44 mouse cellular contexts compared by ENCODE assay signal in genomic region chr16:56833312-56833711, GRCm38 (mm10). TPM values are rescaled to one million over a fixed set of nuclear protein-coding genes. Genes with fewer than 3 reads are reported as not detected.
"Had no signal": no experiment of that assay in that cellular context is flagged by ENCODE, and none has a peak within 500 bp of the region (broad histone marks: within the 10 kb centered on the region; RNA-seq: fewer than 3 reads in every experiment).

No protein-coding gene starts in this region.

- H3K9me3 ChIP-seq: limb, embryonic 10.5 days; limb, embryonic 12.5 days; limb, embryonic 13.5 days; limb, embryonic 15.5 days; liver, embryonic 13.5 days; liver, embryonic 15.5 days; lung, embryonic 15.5 days; megakaryocyte, embryonic 14.5 days; midbrain, embryonic 10.5 days; midbrain, embryonic 12.5 days; midbrain, embryonic 13.5 days; midbrain, embryonic 15.5 days; neural tube, embryonic 12.5 days had no signal

- DNase-seq: left cerebral cortex, postnatal 4 days; liver; liver, embryonic 13.5 days; liver, postnatal 0 days; lung, adult 18-20 months; lung, adult 2 months; lung, embryonic 14.5 days; lung, postnatal 10 days; lung, postnatal 14 days; lung, postnatal 36 days; lung, postnatal 4 days; midbrain, embryonic 14.5 days had no signal

- H3K4me2 ChIP-seq: limb, embryonic 12.5 days; limb, embryonic 13.5 days; limb, embryonic 15.5 days; liver, embryonic 11.5 days; liver, embryonic 13.5 days; liver, embryonic 15.5 days; lung, embryonic 14.5 days; lung, embryonic 15.5 days; midbrain, embryonic 11.5 days; midbrain, embryonic 12.5 days; midbrain, embryonic 13.5 days; midbrain, embryonic 15.5 days; neural tube, embryonic 12.5 days had no signal

- H3K9ac ChIP-seq: limb, embryonic 12.5 days; limb, embryonic 13.5 days; limb, embryonic 15.5 days; liver, embryonic 13.5 days; liver, embryonic 14.5 days; liver, embryonic 15.5 days; liver, postnatal 0 days; lung, embryonic 14.5 days; lung, embryonic 15.5 days; midbrain, embryonic 12.5 days; midbrain, embryonic 13.5 days; midbrain, embryonic 15.5 days; neural tube, embryonic 12.5 days had no signal

- H3K4me3 ChIP-seq: limb, embryonic 10.5 days; limb, embryonic 12.5 days; limb, embryonic 13.5 days; limb, embryonic 15.5 days; liver, embryonic 13.5 days; liver, embryonic 15.5 days; lung, embryonic 15.5 days; megakaryocyte, embryonic 14.5 days; midbrain, embryonic 10.5 days; midbrain, embryonic 12.5 days; midbrain, embryonic 13.5 days; midbrain, embryonic 15.5 days; myocyte; neural tube, embryonic 12.5 days had no signal

- ATAC-seq: liver, postnatal 0 days; lung, postnatal 0 days; midbrain, embryonic 13.5 days; midbrain, embryonic 15.5 days; midbrain, embryonic 16.5 days had no signal

- H3K4me1 ChIP-seq: limb, embryonic 10.5 days; limb, embryonic 12.5 days; limb, embryonic 13.5 days; limb, embryonic 15.5 days; liver, embryonic 13.5 days; liver, embryonic 15.5 days; lung, embryonic 15.5 days; megakaryocyte, embryonic 14.5 days; midbrain, embryonic 10.5 days; midbrain, embryonic 12.5 days; midbrain, embryonic 13.5 days; midbrain, embryonic 15.5 days; neural tube, embryonic 12.5 days had no signal

- H3K27me3 ChIP-seq: limb, embryonic 12.5 days; limb, embryonic 13.5 days; limb, embryonic 15.5 days; liver, embryonic 13.5 days; liver, embryonic 15.5 days; lung, embryonic 15.5 days; megakaryocyte, embryonic 14.5 days; midbrain, embryonic 12.5 days; midbrain, embryonic 13.5 days; midbrain, embryonic 15.5 days; neural tube, embryonic 12.5 days had no signal

- H3K27ac ChIP-seq: limb, embryonic 10.5 days; limb, embryonic 12.5 days; limb, embryonic 13.5 days; limb, embryonic 15.5 days; liver, embryonic 13.5 days; liver, embryonic 14.5 days; liver, embryonic 15.5 days; lung, embryonic 15.5 days; macrophage; midbrain, embryonic 10.5 days; midbrain, embryonic 12.5 days; midbrain, embryonic 13.5 days; midbrain, embryonic 15.5 days; neural tube, embryonic 12.5 days had no signal

- H3K36me3 ChIP-seq: limb, embryonic 10.5 days; limb, embryonic 12.5 days; limb, embryonic 13.5 days; limb, embryonic 15.5 days; liver, embryonic 13.5 days; liver, embryonic 15.5 days; lung, embryonic 15.5 days; midbrain, embryonic 10.5 days; midbrain, embryonic 12.5 days; midbrain, embryonic 13.5 days; midbrain, embryonic 15.5 days; neural tube, embryonic 12.5 days had no signal

RNA-seq across cellular contexts. Expression of gene Adgrg7, which starts 37.7 kb away (rescaled TPM):
- total RNA-seq: left cerebral cortex, adult 8-10 months; left cerebral cortex, postnatal 10 days; left cerebral cortex, postnatal 14 days; left cerebral cortex, postnatal 25 days; left cerebral cortex, postnatal 36 days; left cerebral cortex, postnatal 4 days; midbrain, postnatal 0 days; monocyte, adult 5-6 weeks had no signal
- polyA plus RNA-seq: limb, embryonic 10.5 days; limb, embryonic 11.5 days; limb, embryonic 12.5 days; limb, embryonic 13.5 days; liver, embryonic 11.5 days; liver, embryonic 15.5 days; liver, embryonic 16.5 days; liver, postnatal 0 days; lung, adult 2 months; lung, embryonic 14.5 days; lung, embryonic 15.5 days; lung, embryonic 16.5 days; lung, postnatal 0 days; midbrain, embryonic 10.5 days; midbrain, embryonic 11.5 days; midbrain, embryonic 12.5 days; midbrain, embryonic 13.5 days; midbrain, embryonic 14.5 days; midbrain, embryonic 15.5 days; midbrain, embryonic 16.5 days; midbrain, postnatal 0 days; myocyte; neural tube, embryonic 11.5 days had no signal

RNA-seq across cellular contexts. Expression of gene Tmem45a, which starts 52.7 kb away (rescaled TPM):
- total RNA-seq: megakaryocyte progenitor cell, adult 5-6 weeks; megakaryocyte-erythroid progenitor cell, adult 5-6 weeks; monocyte, adult 5-6 weeks had no signal
- polyA plus RNA-seq: macrophage had no signal
